Mouse (Mus musculus): ENCODE data around the gene Tmem238l. TPM values are rescaled to one million over a fixed set of nuclear protein-coding genes. Genes with fewer than 3 reads are reported as not detected.

Gene Tmem238l
- polyA plus RNA-seq (2012; rRNA removed): not detected in 2 replicates

DNA sequence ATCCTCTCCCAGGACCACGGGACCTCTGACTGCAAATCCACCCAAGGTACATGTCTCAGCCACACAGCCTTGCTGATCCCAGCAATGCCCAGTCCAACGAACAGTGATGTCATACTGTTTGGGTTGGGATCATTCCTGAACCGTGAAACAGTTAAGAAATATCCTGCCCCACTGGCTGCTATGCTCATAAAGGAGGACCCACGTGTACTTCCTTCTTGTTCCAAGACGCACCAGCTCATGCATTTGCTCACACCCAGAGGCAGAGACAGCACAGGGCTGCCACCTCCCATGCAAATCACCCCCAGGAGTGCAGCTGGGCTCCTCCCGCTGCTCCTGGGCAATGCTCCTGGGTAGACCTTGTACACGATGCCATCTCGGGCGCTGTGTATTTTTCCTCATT, at the start of gene Tmem238l:
Tmem238l (plus strand) TSS at position 336 of the 400 bp plus-strand sequence.
- DNase-seq: no peak
- Histone ChIP-seq H3K4me1 (ENCODE audit: control insufficient read depth, insufficient read depth, low read length) (no peaks in the 10 kb centered on the region), H3K27ac (ENCODE audit: insufficient read depth, low read length) (no peak within 1 kb of the TSS), H3K27me3 (ENCODE audit: control insufficient read depth, insufficient read depth, low read length) (no peaks in the 10 kb centered on the region), H3K4me3 (replicated peaks; ENCODE audit: insufficient read depth, low read depth, low read length) (no peak within 1 kb of the TSS)
- WGBS: 66% methylated on average over 9 of the region's 9 CpGs
- no peak for TF ChIP-seq POLR2A (IDR thresholded peaks at IDR 0.05; ENCODE audit: borderline replicate concordance, insufficient read depth, low read length)
- no peak for TF ChIP-seq CTCF (IDR thresholded peaks at IDR 0.05; ENCODE audit: borderline replicate concordance, insufficient read depth, low read depth, low read length)

GRCm38 (mm10) chr11:66911811-66912210, 44.6 kb upstream of the Tmem238l start, which contains the start of gene Pirt:
Gene Pirt (plus strand): TSS chr11:66911981.
- no peak for DNase-seq
- WGBS: 46% methylated on average over 10 of the region's 10 CpGs
- Histone ChIP-seq H3K4me1 (ENCODE audit: control insufficient read depth, insufficient read depth, low read length) (no peaks in the 10 kb centered on the region), H3K4me3 (replicated peaks; ENCODE audit: insufficient read depth, low read depth, low read length) (no peak within 1 kb of the TSS), H3K27ac (ENCODE audit: insufficient read depth, low read length) (no peak within 1 kb of the TSS), H3K27me3 (ENCODE audit: control insufficient read depth, insufficient read depth, low read length) (no peaks in the 10 kb centered on the region)
- TF ChIP-seq POLR2A (IDR thresholded peaks at IDR 0.05; ENCODE audit: borderline replicate concordance, insufficient read depth, low read length): no peak

DNA sequence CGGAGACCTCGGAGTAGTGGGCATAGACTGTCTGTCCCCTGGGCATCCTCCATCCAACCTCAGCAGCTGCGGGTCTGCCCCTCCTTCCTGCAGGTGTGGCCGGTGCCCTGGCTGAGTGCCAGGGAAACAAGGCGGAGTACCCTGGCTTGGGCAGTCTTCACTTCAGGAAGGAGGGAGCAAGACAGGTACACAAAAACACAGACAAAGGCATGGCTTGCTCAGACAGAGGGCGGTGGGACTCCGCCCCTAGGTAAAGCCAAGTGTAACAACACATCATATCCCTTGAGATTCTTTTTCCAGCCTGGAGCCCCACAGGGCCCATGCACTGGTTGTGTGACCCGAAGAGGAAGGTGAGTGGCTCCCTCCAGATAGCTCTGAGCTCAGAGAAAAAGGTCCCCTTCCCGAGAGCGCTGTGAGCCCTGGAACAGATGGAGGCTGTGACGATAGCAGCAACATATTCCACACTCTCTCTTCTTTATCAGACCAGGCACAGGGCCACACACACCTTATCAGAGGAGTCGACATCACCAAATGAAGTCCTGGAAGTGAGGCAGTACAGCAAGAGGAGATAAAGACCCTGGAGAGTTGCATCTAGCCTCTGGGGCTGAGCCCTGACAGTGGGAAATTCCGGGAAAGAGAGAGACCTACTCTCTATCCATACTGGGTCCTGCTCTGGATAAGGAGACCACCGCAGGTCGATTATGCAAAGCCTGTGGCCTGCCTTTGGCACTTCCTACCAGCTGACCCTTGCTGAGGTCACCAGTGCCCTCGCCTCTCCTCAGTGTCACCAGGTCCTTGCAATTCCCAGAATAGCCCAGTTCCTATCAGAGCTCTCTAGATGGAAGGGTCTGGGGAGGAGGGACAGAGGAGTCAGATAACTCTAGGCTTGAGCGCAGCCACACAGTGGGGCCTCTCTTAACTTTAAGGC, 43.6 kb upstream of the Tmem238l start:
- DNase-seq: no peak
- H3K4me3 ChIP-seq (replicated peaks; ENCODE audit: insufficient read depth, low read depth, low read length): no peak overlapping the region
- no peaks in the 10 kb centered on the region for H3K4me1 ChIP-seq (ENCODE audit: control insufficient read depth, insufficient read depth, low read length)
- H3K27ac ChIP-seq (ENCODE audit: insufficient read depth, low read length): no peak overlapping the region
- no peaks in the 10 kb centered on the region for H3K27me3 ChIP-seq (ENCODE audit: control insufficient read depth, insufficient read depth, low read length)
- TF ChIP-seq CTCF (IDR thresholded peaks at IDR 0.05; ENCODE audit: borderline replicate concordance, insufficient read depth, low read depth, low read length): no peak
- no peak for TF ChIP-seq POLR2A (IDR thresholded peaks at IDR 0.05; ENCODE audit: borderline replicate concordance, insufficient read depth, low read length)
- WGBS: 59% methylated on average over 17 of the region's 17 CpGs

DNA sequence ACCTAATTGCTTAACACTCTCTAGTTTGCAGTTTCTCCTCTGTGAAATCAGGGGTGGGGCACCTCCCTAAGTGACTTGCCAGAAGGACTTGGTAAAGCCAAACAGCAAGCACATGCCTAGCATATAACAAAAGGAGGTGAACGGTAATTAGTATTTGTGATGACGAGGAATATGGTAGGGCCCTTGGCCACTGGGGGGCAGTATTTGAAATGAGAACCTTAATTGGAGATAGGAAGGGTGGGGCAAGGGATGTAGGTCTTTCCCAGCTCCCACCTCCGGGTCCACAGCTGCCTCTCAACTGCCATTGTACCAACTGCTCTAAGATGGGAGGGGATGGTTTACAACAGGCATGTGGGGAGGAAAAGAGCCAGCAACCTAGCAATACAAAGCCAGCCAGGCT, 42.2 kb upstream of the Tmem238l start:
- no peaks in the 10 kb centered on the region for H3K4me1 ChIP-seq (ENCODE audit: control insufficient read depth, insufficient read depth, low read length)
- peak; percentile 53 for TF ChIP-seq CTCF (IDR thresholded peaks at IDR 0.05; ENCODE audit: borderline replicate concordance, insufficient read depth, low read depth, low read length)
- TF ChIP-seq POLR2A (IDR thresholded peaks at IDR 0.05; ENCODE audit: borderline replicate concordance, insufficient read depth, low read length): no peak
- peak; percentile 28 to 35 for DNase-seq
- 5% methylated on average over 3 of the region's 3 CpGs for WGBS
- H3K27ac ChIP-seq (ENCODE audit: insufficient read depth, low read length): no peak overlapping the region
- no peak overlapping the region for H3K4me3 ChIP-seq (replicated peaks; ENCODE audit: insufficient read depth, low read depth, low read length)
- H3K27me3 ChIP-seq (ENCODE audit: control insufficient read depth, insufficient read depth, low read length): no peaks in the 10 kb centered on the region

GRCm38 (mm10) chr11:66920012-66920411, 36.4 kb upstream of the Tmem238l start:
- Histone ChIP-seq H3K4me1 (ENCODE audit: control insufficient read depth, insufficient read depth, low read length) (no peaks in the 10 kb centered on the region), H3K4me3 (replicated peaks; ENCODE audit: insufficient read depth, low read depth, low read length) (no peak overlapping the region), H3K27ac (ENCODE audit: insufficient read depth, low read length) (no peak overlapping the region), H3K27me3 (ENCODE audit: control insufficient read depth, insufficient read depth, low read length) (no peaks in the 10 kb centered on the region; the same call in 1 of the 2 replicates)
- no peak for DNase-seq
- WGBS: 87% methylated on average over 2 of the region's 2 CpGs
- TF ChIP-seq POLR2A (IDR thresholded peaks at IDR 0.05; ENCODE audit: borderline replicate concordance, insufficient read depth, low read length) (no peak), CTCF (IDR thresholded peaks at IDR 0.05; ENCODE audit: borderline replicate concordance, insufficient read depth, low read depth, low read length) (no peak)

DNA sequence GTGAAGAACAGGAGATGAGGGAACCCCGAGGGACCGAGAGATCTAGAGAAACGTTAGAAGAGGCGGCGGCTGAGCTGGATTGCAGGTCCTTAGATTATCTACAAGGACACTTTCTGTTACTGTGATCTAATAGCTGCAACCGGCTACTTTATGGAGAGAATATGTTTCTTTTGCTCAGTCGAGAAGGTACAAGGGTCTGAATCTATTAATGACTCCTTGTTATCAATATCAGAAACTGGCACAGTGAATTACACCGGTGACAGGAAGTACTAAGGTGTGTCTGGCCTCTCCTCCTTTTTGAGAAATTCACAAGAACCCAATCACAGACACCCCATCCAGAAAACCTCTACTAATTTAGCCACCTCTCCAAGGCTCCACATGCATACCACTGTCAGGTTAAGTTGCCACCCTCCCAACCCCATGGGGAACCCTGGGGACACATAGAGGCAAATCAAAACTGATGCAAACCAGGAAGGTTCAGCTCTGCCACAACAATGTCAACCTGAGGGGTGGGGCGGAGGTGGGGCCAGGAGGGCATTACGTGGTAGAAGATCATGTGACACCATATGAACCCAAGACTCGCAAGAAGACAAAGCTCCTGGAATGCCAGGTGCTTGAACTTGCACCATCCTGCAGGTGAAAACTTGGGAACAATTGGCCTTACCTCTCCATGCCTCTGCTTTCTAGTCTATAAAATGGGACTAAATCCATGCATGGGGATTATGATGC, 32.2 kb upstream of the Tmem238l start:
- DNase-seq: no peak
- no peaks in the 10 kb centered on the region for H3K4me1 ChIP-seq (ENCODE audit: control insufficient read depth, insufficient read depth, low read length)
- TF ChIP-seq POLR2A (IDR thresholded peaks at IDR 0.05; ENCODE audit: borderline replicate concordance, insufficient read depth, low read length) (no peak), CTCF (IDR thresholded peaks at IDR 0.05; ENCODE audit: borderline replicate concordance, insufficient read depth, low read depth, low read length) (no peak)
- WGBS: 87% methylated on average over 11 of the region's 11 CpGs
- no peak overlapping the region for H3K27ac ChIP-seq (ENCODE audit: insufficient read depth, low read length)
- H3K4me3 ChIP-seq (replicated peaks; ENCODE audit: insufficient read depth, low read depth, low read length): no peak overlapping the region
- no peaks in the 10 kb centered on the region; the same call in 1 of the 2 replicates for H3K27me3 ChIP-seq (ENCODE audit: control insufficient read depth, insufficient read depth, low read length)

DNA sequence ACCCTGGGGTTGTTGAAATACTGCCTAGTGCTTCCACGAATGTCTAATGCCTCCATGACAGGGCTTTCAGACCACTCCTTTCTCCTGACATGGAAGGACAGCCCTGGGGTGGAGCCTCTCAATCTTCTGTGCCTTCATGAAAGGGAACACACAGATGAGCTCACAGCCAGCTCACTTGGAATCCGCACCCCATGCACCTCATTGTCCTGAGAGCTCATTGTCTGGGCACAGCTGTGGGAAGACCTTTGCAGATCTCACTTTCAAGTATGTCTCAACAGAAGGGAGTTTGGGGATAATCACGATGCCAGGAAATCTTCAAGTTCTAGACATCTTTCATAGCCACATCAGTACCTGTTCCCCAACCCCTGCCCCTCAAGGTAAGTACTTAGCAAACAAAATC, 28.1 kb upstream of the Tmem238l start:
- Histone ChIP-seq H3K27me3 (ENCODE audit: control insufficient read depth, insufficient read depth, low read length) (no peaks in the 10 kb centered on the region; the same call in 1 of the 2 replicates), H3K27ac (ENCODE audit: insufficient read depth, low read length) (no peak overlapping the region), H3K4me3 (replicated peaks; ENCODE audit: insufficient read depth, low read depth, low read length) (no peak overlapping the region), H3K4me1 (ENCODE audit: control insufficient read depth, insufficient read depth, low read length) (no peaks in the 10 kb centered on the region)
- WGBS: 65% methylated on average over 3 of the region's 3 CpGs
- TF ChIP-seq CTCF (IDR thresholded peaks at IDR 0.05; ENCODE audit: borderline replicate concordance, insufficient read depth, low read depth, low read length): no peak
- no peak for TF ChIP-seq POLR2A (IDR thresholded peaks at IDR 0.05; ENCODE audit: borderline replicate concordance, insufficient read depth, low read length)
- DNase-seq: no peak
